Mouse (Mus musculus): ENCODE data around the gene Heatr9.

- TF ChIP-seq CTCF (IDR thresholded peaks at IDR 0.05; ENCODE audit: control insufficient read depth, insufficient read depth, insufficient read length) (no peak), USF1 (IDR thresholded peaks at IDR 0.05; ENCODE audit: low read depth) (no peak), MAX (IDR thresholded peaks at IDR 0.05) (no peak)
Measured at GRCm38 (mm10) chr11:83570189-83570588, 48.2 kb upstream of the Heatr9 start.

All from C2C12 (cell line).